Mouse (Mus musculus): ENCODE results near the gene Abca1. TPM values are rescaled to one million over a fixed set of nuclear protein-coding genes. Genes with fewer than 3 reads are reported as not detected.

Gene Abca1
- polyA plus RNA-seq, 1 experiment from 2014 or later: 2.5 TPM

- 1% methylated on average over 18 of the region's 18 CpGs for WGBS (ENCODE audit: insufficient replicate concordance)
- ATAC-seq (replicated peaks; ENCODE audit: insufficient number of reproducible peaks, low FRiP score, low TSS enrichment): peak; percentile 59; the same call in 1 of the 2 replicates
- Histone ChIP-seq H3K4me3 (ENCODE audit: low read depth, low read length) (peak overlapping the region; percentile 69), H3K4me1 (ENCODE audit: control insufficient read depth, insufficient read depth, low read length) (peaks cover 3% of the 10 kb centered on the region; the same call in 1 of the 2 replicates), H3K27ac (ENCODE audit: low read depth, low read length) (no peak overlapping the region), H3K4me2 (peak overlapping the region; percentile 90), H3K9me3 (replicated peaks; ENCODE audit: control insufficient read depth, low read length) (no peaks in the 10 kb centered on the region), H3K36me3 (ENCODE audit: control insufficient read depth, insufficient read depth, low read length) (no peaks in the 10 kb centered on the region), H3K9ac (ENCODE audit: low read depth, low read length) (peak overlapping the region; percentile 40; the same call in 1 of the 2 replicates), H3K27me3 (ENCODE audit: control insufficient read depth, insufficient read depth, low read length) (no peaks in the 10 kb centered on the region)
These were observed 1.1 kb downstream of the Abca1 start for GRCm38 (mm10) chr4:53158634-53159033.

- Histone ChIP-seq H3K4me2 (no peak overlapping the region), H3K4me1 (ENCODE audit: control insufficient read depth, insufficient read depth, low read length) (peaks cover 3% of the 10 kb centered on the region; the same call in 1 of the 2 replicates), H3K9me3 (replicated peaks; ENCODE audit: control insufficient read depth, low read length) (no peaks in the 10 kb centered on the region), H3K27me3 (ENCODE audit: control insufficient read depth, insufficient read depth, low read length) (no peaks in the 10 kb centered on the region), H3K9ac (ENCODE audit: low read depth, low read length) (no peak overlapping the region), H3K36me3 (ENCODE audit: control insufficient read depth, insufficient read depth, low read length) (no peaks in the 10 kb centered on the region), H3K4me3 (ENCODE audit: low read depth, low read length) (no peak overlapping the region), H3K27ac (ENCODE audit: low read depth, low read length) (no peak overlapping the region)
- ATAC-seq (replicated peaks; ENCODE audit: insufficient number of reproducible peaks, low FRiP score, low TSS enrichment): no peak
- WGBS (ENCODE audit: insufficient replicate concordance): 77% methylated on average over 11 of the region's 11 CpGs
These were observed 4.2 kb downstream of the Abca1 start for GRCm38 (mm10) chr4:53155471-53155870.

GRCm38 (mm10) chr4:53153711-53154110 lies 6.0 kb downstream of the Abca1 start:
- Histone ChIP-seq H3K27me3 (ENCODE audit: control insufficient read depth, insufficient read depth, low read length) (no peaks in the 10 kb centered on the region), H3K9me3 (replicated peaks; ENCODE audit: control insufficient read depth, low read length) (no peaks in the 10 kb centered on the region), H3K4me3 (ENCODE audit: low read depth, low read length) (no peak overlapping the region), H3K36me3 (ENCODE audit: control insufficient read depth, insufficient read depth, low read length) (no peaks in the 10 kb centered on the region), H3K4me1 (ENCODE audit: control insufficient read depth, insufficient read depth, low read length) (no peaks in the 10 kb centered on the region; the same call in 1 of the 2 replicates), H3K27ac (ENCODE audit: low read depth, low read length) (no peak overlapping the region), H3K9ac (ENCODE audit: low read depth, low read length) (no peak overlapping the region), H3K4me2 (no peak overlapping the region)
- ATAC-seq (replicated peaks; ENCODE audit: insufficient number of reproducible peaks, low FRiP score, low TSS enrichment): no peak
- WGBS (ENCODE audit: insufficient replicate concordance): 36% methylated on average over 6 of the region's 6 CpGs

- no peak overlapping the region for H3K4me3 ChIP-seq (ENCODE audit: low read depth, low read length)
- H3K36me3 ChIP-seq (ENCODE audit: control insufficient read depth, insufficient read depth, low read length): no peaks in the 10 kb centered on the region
- no peaks in the 10 kb centered on the region for H3K9me3 ChIP-seq (replicated peaks; ENCODE audit: control insufficient read depth, low read length)
- no peak overlapping the region for H3K27ac ChIP-seq (ENCODE audit: low read depth, low read length)
- no peak for ATAC-seq (replicated peaks; ENCODE audit: insufficient number of reproducible peaks, low FRiP score, low TSS enrichment)
- no peak overlapping the region for H3K4me2 ChIP-seq
- WGBS (ENCODE audit: insufficient replicate concordance): 57% methylated on average over 4 of the region's 4 CpGs
- no peak overlapping the region for H3K9ac ChIP-seq (ENCODE audit: low read depth, low read length)
- no peaks in the 10 kb centered on the region for H3K4me1 ChIP-seq (ENCODE audit: control insufficient read depth, insufficient read depth, low read length)
- H3K27me3 ChIP-seq (ENCODE audit: control insufficient read depth, insufficient read depth, low read length): no peaks in the 10 kb centered on the region
These were observed 6.6 kb downstream of the Abca1 start for GRCm38 (mm10) chr4:53153061-53153460.

- no peak for ATAC-seq (replicated peaks; ENCODE audit: insufficient number of reproducible peaks, low FRiP score, low TSS enrichment)
- H3K27me3 ChIP-seq (ENCODE audit: control insufficient read depth, insufficient read depth, low read length): no peaks in the 10 kb centered on the region
- no peak overlapping the region for H3K9ac ChIP-seq (ENCODE audit: low read depth, low read length)
- H3K27ac ChIP-seq (ENCODE audit: low read depth, low read length): no peak overlapping the region
- no peaks in the 10 kb centered on the region for H3K9me3 ChIP-seq (replicated peaks; ENCODE audit: control insufficient read depth, low read length)
- 43% methylated on average over 5 of the region's 5 CpGs for WGBS (ENCODE audit: insufficient replicate concordance)
- no peaks in the 10 kb centered on the region for H3K4me1 ChIP-seq (ENCODE audit: control insufficient read depth, insufficient read depth, low read length)
- no peak overlapping the region for H3K4me3 ChIP-seq (ENCODE audit: low read depth, low read length)
- no peaks in the 10 kb centered on the region for H3K36me3 ChIP-seq (ENCODE audit: control insufficient read depth, insufficient read depth, low read length)
- no peak overlapping the region for H3K4me2 ChIP-seq
These were observed 7.0 kb downstream of the Abca1 start for GRCm38 (mm10) chr4:53152655-53153054.

- no peak overlapping the region for H3K9ac ChIP-seq (ENCODE audit: low read depth, low read length)
- WGBS (ENCODE audit: insufficient replicate concordance): 86% methylated on average over 8 of the region's 8 CpGs
- H3K36me3 ChIP-seq (ENCODE audit: control insufficient read depth, insufficient read depth, low read length): no peaks in the 10 kb centered on the region
These were observed 9.2 kb downstream of the Abca1 start for GRCm38 (mm10) chr4:53150516-53150915.

GRCm38 (mm10) chr4:53149644-53150043 lies 10.1 kb downstream of the Abca1 start:
- Histone ChIP-seq H3K9me3 (replicated peaks; ENCODE audit: control insufficient read depth, low read length) (no peaks in the 10 kb centered on the region), H3K27ac (ENCODE audit: low read depth, low read length) (no peak overlapping the region), H3K4me2 (no peak overlapping the region), H3K36me3 (ENCODE audit: control insufficient read depth, insufficient read depth, low read length) (no peaks in the 10 kb centered on the region), H3K9ac (ENCODE audit: low read depth, low read length) (no peak overlapping the region), H3K4me3 (ENCODE audit: low read depth, low read length) (no peak overlapping the region), H3K27me3 (ENCODE audit: control insufficient read depth, insufficient read depth, low read length) (no peaks in the 10 kb centered on the region), H3K4me1 (ENCODE audit: control insufficient read depth, insufficient read depth, low read length) (peaks cover 8% of the 10 kb centered on the region; the same call in 1 of the 2 replicates)
- no peak for ATAC-seq (replicated peaks; ENCODE audit: insufficient number of reproducible peaks, low FRiP score, low TSS enrichment)
- 91% methylated on average over 4 of the region's 5 CpGs for WGBS (ENCODE audit: insufficient replicate concordance)

More at GRCm38 (mm10) chr4:53150516-53150915, 9.2 kb downstream of the Abca1 start:
- no peak for ATAC-seq (replicated peaks; ENCODE audit: insufficient number of reproducible peaks, low FRiP score, low TSS enrichment)
- H3K27me3 ChIP-seq (ENCODE audit: control insufficient read depth, insufficient read depth, low read length): no peaks in the 10 kb centered on the region
- H3K27ac ChIP-seq (ENCODE audit: low read depth, low read length): no peak overlapping the region
- H3K4me3 ChIP-seq (ENCODE audit: low read depth, low read length): no peak overlapping the region
- peaks cover 8% of the 10 kb centered on the region; the same call in 1 of the 2 replicates for H3K4me1 ChIP-seq (ENCODE audit: control insufficient read depth, insufficient read depth, low read length)
- H3K4me2 ChIP-seq: no peak overlapping the region
- no peaks in the 10 kb centered on the region for H3K9me3 ChIP-seq (replicated peaks; ENCODE audit: control insufficient read depth, low read length)

GRCm38 (mm10) chr4:53148817-53149216 lies 10.9 kb downstream of the Abca1 start:
- no peak for ATAC-seq (replicated peaks; ENCODE audit: insufficient number of reproducible peaks, low FRiP score, low TSS enrichment)
- Histone ChIP-seq H3K27me3 (ENCODE audit: control insufficient read depth, insufficient read depth, low read length) (no peaks in the 10 kb centered on the region), H3K4me2 (no peak overlapping the region), H3K9me3 (replicated peaks; ENCODE audit: control insufficient read depth, low read length) (no peaks in the 10 kb centered on the region), H3K36me3 (ENCODE audit: control insufficient read depth, insufficient read depth, low read length) (no peaks in the 10 kb centered on the region), H3K4me3 (ENCODE audit: low read depth, low read length) (no peak overlapping the region), H3K9ac (ENCODE audit: low read depth, low read length) (no peak overlapping the region), H3K27ac (ENCODE audit: low read depth, low read length) (no peak overlapping the region), H3K4me1 (ENCODE audit: control insufficient read depth, insufficient read depth, low read length) (peaks cover 9% of the 10 kb centered on the region; the same call in 1 of the 2 replicates)
- WGBS (ENCODE audit: insufficient replicate concordance): 80% methylated on average over 2 of the region's 2 CpGs

GRCm38 (mm10) chr4:53147454-53147853 lies 12.2 kb downstream of the Abca1 start:
- Histone ChIP-seq H3K36me3 (ENCODE audit: control insufficient read depth, insufficient read depth, low read length) (no peaks in the 10 kb centered on the region), H3K4me1 (ENCODE audit: control insufficient read depth, insufficient read depth, low read length) (peaks cover 13% of the 10 kb centered on the region; the same call in 1 of the 2 replicates), H3K4me3 (ENCODE audit: low read depth, low read length) (no peak overlapping the region), H3K9me3 (replicated peaks; ENCODE audit: control insufficient read depth, low read length) (no peaks in the 10 kb centered on the region), H3K27me3 (ENCODE audit: control insufficient read depth, insufficient read depth, low read length) (no peaks in the 10 kb centered on the region), H3K4me2 (no peak overlapping the region), H3K27ac (ENCODE audit: low read depth, low read length) (no peak overlapping the region), H3K9ac (ENCODE audit: low read depth, low read length) (no peak overlapping the region)
- 8% methylated on average over 2 of the region's 2 CpGs for WGBS (ENCODE audit: insufficient replicate concordance)
- ATAC-seq (replicated peaks; ENCODE audit: insufficient number of reproducible peaks, low FRiP score, low TSS enrichment): no peak
